Mouse (Mus musculus): ENCODE results near the gene Ankrd27. TPM values are rescaled to one million over a fixed set of nuclear protein-coding genes. Genes with fewer than 3 reads are reported as not detected.
A peak's percentile ranks its signal among the peaks of the same experiment; 100 is the strongest.

Ankrd27 gene
- polyA plus RNA-seq, 1 experiment from 2014 or later: 63.1 TPM

DNA sequence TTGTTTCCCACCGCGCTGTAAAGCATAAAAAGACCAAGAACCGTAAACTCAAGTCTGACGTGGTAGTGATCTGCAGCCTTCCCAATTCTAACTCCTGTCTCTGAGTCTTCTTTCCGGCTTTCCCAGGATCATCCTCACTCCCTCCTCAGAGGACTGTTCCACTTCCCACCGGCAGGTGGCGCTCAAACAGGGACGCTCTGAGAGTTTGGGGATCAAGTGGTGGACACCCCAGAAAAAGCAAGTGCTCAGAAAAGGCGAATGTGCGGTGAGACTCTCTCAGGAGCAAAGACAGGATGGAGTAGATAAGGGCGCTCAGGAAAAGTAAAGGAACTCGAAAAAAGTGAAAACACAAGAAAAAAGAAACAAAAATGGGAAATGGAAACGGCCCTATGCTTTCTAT is 100.7 kb downstream of the Ankrd27 start:
- peak; percentile 47 for DNase-seq (ENCODE audit: low spot score)
- Histone ChIP-seq H3K36me3 (ENCODE audit: control insufficient read depth, insufficient read depth, low read length) (no peaks in the 10 kb centered on the region), H3K4me3 (ENCODE audit: low read depth, low read length) (no peak overlapping the region), H3K9ac (ENCODE audit: low read depth, low read length) (no peak overlapping the region), H3K4me1 (replicated peaks; ENCODE audit: control insufficient read depth, insufficient read depth, low read length) (peaks cover 13% of the 10 kb centered on the region; the same call in 1 of the 2 replicates), H3K27ac (ENCODE audit: low read depth, low read length) (no peak overlapping the region), H3K4me2 (peak overlapping the region; percentile 40), H3K9me3 (ENCODE audit: control insufficient read depth, low read length) (no peaks in the 10 kb centered on the region), H3K27me3 (replicated peaks; ENCODE audit: control insufficient read depth, insufficient read depth, low read length) (no peaks in the 10 kb centered on the region)
- WGBS: 19% methylated on average over 13 of the region's 13 CpGs
- no peak for ATAC-seq (replicated peaks; ENCODE audit: low FRiP score)

DNA sequence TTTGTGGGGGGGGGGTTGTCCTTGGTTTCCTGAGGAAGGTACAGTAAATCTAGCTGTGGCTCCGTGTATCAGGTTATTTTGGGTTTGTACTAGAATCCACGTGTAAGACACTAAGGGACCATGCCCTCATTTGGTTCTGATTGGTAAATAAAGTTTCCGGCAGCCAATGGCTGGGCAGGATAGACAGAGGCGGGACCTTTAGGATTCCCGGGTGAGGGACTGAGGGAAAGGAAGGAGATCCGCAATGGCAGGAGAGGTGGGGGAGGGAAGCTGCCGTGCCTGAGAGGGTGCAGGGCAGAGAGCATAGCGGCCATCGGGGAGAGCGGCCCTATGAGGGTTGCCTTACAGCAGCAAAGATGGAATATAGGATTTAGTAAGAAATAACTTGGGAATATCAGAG is 101.2 kb downstream of the Ankrd27 start:
- peaks cover 13% of the 10 kb centered on the region; the same call in 1 of the 2 replicates for H3K4me1 ChIP-seq (replicated peaks; ENCODE audit: control insufficient read depth, insufficient read depth, low read length)
- H3K27ac ChIP-seq (ENCODE audit: low read depth, low read length): no peak overlapping the region
- no peaks in the 10 kb centered on the region for H3K9me3 ChIP-seq (ENCODE audit: control insufficient read depth, low read length)
- no peak overlapping the region for H3K9ac ChIP-seq (ENCODE audit: low read depth, low read length)
- no peaks in the 10 kb centered on the region for H3K27me3 ChIP-seq (replicated peaks; ENCODE audit: control insufficient read depth, insufficient read depth, low read length)
- peak overlapping the region; percentile 40 for H3K4me2 ChIP-seq
- 28% methylated on average over 10 of the region's 10 CpGs for WGBS
- DNase-seq (ENCODE audit: low spot score) (no peak), ATAC-seq (replicated peaks; ENCODE audit: low FRiP score) (no peak)
- H3K36me3 ChIP-seq (ENCODE audit: control insufficient read depth, insufficient read depth, low read length): no peaks in the 10 kb centered on the region
- no peak overlapping the region for H3K4me3 ChIP-seq (ENCODE audit: low read depth, low read length)

DNA sequence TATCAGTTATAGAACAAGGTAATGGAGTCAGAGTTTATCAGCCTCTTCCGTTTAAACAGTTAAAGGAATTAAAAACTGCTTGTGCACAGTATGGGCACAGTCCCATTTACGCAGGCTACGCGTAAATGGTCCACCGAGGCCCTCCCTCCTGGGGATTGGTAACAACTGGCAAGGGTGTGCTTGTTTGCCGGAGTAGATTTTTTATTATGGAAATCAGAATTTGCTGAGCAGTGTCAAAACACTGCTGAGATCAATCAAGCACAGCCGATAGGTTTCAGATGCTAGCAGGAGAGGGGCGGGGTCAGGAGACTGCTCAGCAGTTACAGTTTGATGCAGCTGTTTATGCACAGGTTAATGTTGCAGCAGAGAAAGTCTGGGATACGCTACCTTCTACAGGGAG is 102.2 kb downstream of the Ankrd27 start:
- H3K4me2 ChIP-seq: no peak overlapping the region
- no peaks in the 10 kb centered on the region for H3K36me3 ChIP-seq (ENCODE audit: control insufficient read depth, insufficient read depth, low read length)
- peaks cover 13% of the 10 kb centered on the region; the same call in 1 of the 2 replicates for H3K4me1 ChIP-seq (replicated peaks; ENCODE audit: control insufficient read depth, insufficient read depth, low read length)
- no peak overlapping the region for H3K9ac ChIP-seq (ENCODE audit: low read depth, low read length)
- H3K4me3 ChIP-seq (ENCODE audit: low read depth, low read length): no peak overlapping the region
- H3K27ac ChIP-seq (ENCODE audit: low read depth, low read length): no peak overlapping the region
- WGBS: 82% methylated on average over 9 of the region's 9 CpGs
- H3K27me3 ChIP-seq (replicated peaks; ENCODE audit: control insufficient read depth, insufficient read depth, low read length): no peaks in the 10 kb centered on the region
- no peaks in the 10 kb centered on the region for H3K9me3 ChIP-seq (ENCODE audit: control insufficient read depth, low read length)
- no peak for DNase-seq (ENCODE audit: low spot score)
- no peak for ATAC-seq (replicated peaks; ENCODE audit: low FRiP score)

Other genes with a start within 250 kb of the Ankrd27 start
- 40.0 and 43.6 TPM in 2 replicates for gene Faap24, start 189.4 kb upstream of the Ankrd27 start, polyA plus RNA-seq (2014; fragmentation: Nextera tagmentation; extraction: Ambion mirVana)
- 33.4 and 33.7 TPM in 2 replicates for gene Cep89, start 189.2 kb upstream of the Ankrd27 start, polyA plus RNA-seq (2014; fragmentation: Nextera tagmentation; extraction: Ambion mirVana)
- gene Slc7a9, start 137.4 kb upstream of the Ankrd27 start, polyA plus RNA-seq (2014; fragmentation: Nextera tagmentation; extraction: Ambion mirVana): 2.6 and 3.6 TPM in 2 replicates
- 0.22 and 0.29 TPM in 2 replicates for gene Tdrd12, start 48.5 kb upstream of the Ankrd27 start, polyA plus RNA-seq (2014; fragmentation: Nextera tagmentation; extraction: Ambion mirVana)
- gene Nudt19, start 29.9 kb upstream of the Ankrd27 start, polyA plus RNA-seq (2014; fragmentation: Nextera tagmentation; extraction: Ambion mirVana): 125 and 144 TPM in 2 replicates
- gene Rgs9bp, start 662 bp upstream of the Ankrd27 start, polyA plus RNA-seq (2014; fragmentation: Nextera tagmentation; extraction: Ambion mirVana): 0.22 and 0.40 TPM in 2 replicates
- gene Pdcd5, start 61.3 kb downstream of the Ankrd27 start, polyA plus RNA-seq (2014; fragmentation: Nextera tagmentation; extraction: Ambion mirVana): 284 and 301 TPM in 2 replicates
- 17.1 and 22.9 TPM in 2 replicates for gene Dpy19l3, start 168.2 kb downstream of the Ankrd27 start, polyA plus RNA-seq (2014; fragmentation: Nextera tagmentation; extraction: Ambion mirVana)
- gene Zfp507, start 216.8 kb downstream of the Ankrd27 start, polyA plus RNA-seq (2014; fragmentation: Nextera tagmentation; extraction: Ambion mirVana): 11.5 and 14.4 TPM in 2 replicates